Comparison of ENCODE assay signal across 20 mouse cellular contexts in the genomic region with DNA sequence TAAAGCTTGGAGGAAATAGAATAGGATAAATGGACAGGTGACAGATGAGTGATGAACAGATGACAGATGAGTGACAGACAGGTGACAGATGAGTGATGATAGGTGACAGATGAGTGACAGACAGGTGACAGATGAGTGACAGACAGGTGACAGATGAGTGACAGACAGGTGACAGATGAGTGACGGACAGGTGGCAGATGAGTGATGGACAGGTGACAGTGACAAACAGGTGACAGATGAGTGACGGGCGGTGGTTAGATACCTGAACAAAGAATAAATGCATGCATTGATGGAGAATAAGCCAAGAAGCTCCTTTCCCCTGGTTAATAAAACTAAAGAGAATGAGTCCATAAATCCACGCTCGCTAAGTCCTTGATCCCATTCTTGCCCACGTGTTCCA. TPM values are rescaled to one million over a fixed set of nuclear protein-coding genes. Genes with fewer than 3 reads are reported as not detected.
DNase-seq lines count a peak whose midpoint lies in the region; ATAC-seq and TF ChIP-seq lines count a peak whose summit lies in the region.
"Had no signal": no experiment of that assay in that cellular context is flagged by ENCODE, and none has a peak within 500 bp of the region (broad histone marks: within the 10 kb centered on the region; RNA-seq: fewer than 3 reads in every experiment).

No protein-coding gene starts in this region.

- peak; percentile 68 for DNase-seq in heart, adult 11 months
- no peak for DNase-seq in heart, adult 9 months (ENCODE audit: low spot score in 2 of 2)
- DNase-seq in midbrain, postnatal 0 days (ENCODE audit: low spot score), result no peak
- no peak for DNase-seq in midbrain, embryonic 11.5 days (ENCODE audit: low spot score, missing footprints)
- peak; percentile 23 for DNase-seq in mesoderm, embryonic 11.5 days (ENCODE audit: low read depth, low spot score)
- DNase-seq in frontal cortex, postnatal 10 days (ENCODE audit: low spot score in 2 of 2), result no peak
- DNase-seq: adrenal gland, adult 2 months; adrenal gland, adult 8-10 months; adrenal gland, postnatal 10 days; adrenal gland, postnatal 14 days; adrenal gland, postnatal 25 days; adrenal gland, postnatal 36 days; B cell, adult 2 months; cerebellum, adult 11 months; cerebellum, adult 11-12 months; cerebellum, adult 18-20 months had no signal

- H3K9me3 ChIP-seq in midbrain, postnatal 0 days (ENCODE audit: low read length), result 0 out of 2 replicates have a peak, but pooled peaks cover 4% of the 10 kb centered on the region
- H3K9me3 ChIP-seq in midbrain, embryonic 11.5 days (ENCODE audit: control insufficient read depth, low read length), result no peaks in the 10 kb centered on the region
- H3K9me3 ChIP-seq: G1E had no signal

- ATAC-seq in midbrain, postnatal 0 days (ENCODE audit: low FRiP score), result 0 out of 2 replicates have a peak, but pooled peaks have one; percentile 10
- ATAC-seq in midbrain, embryonic 11.5 days (ENCODE audit: low FRiP score), result no peak
- ATAC-seq: activated CD4-positive, CD25-positive, alpha-beta regulatory T cell, adult 4 months; CD4-positive, CD25-positive, alpha-beta regulatory T cell, adult 4 months; Patski had no signal

- no peaks in the 10 kb centered on the region for H3K36me3 ChIP-seq in midbrain, postnatal 0 days (ENCODE audit: insufficient read depth, low read length)
- no peaks in the 10 kb centered on the region for H3K36me3 ChIP-seq in midbrain, embryonic 11.5 days (ENCODE audit: control insufficient read depth, insufficient read depth, low read length)
- H3K36me3 ChIP-seq: G1E had no signal

- H3K9ac ChIP-seq in midbrain, postnatal 0 days (replicated peaks; ENCODE audit: low read length, poor library complexity, severe bottlenecking), result no peak overlapping the region
- no peak overlapping the region for H3K9ac ChIP-seq in midbrain, embryonic 11.5 days (ENCODE audit: low read length)

- no peaks in the 10 kb centered on the region for H3K4me1 ChIP-seq in midbrain, postnatal 0 days (ENCODE audit: insufficient read depth, low read length)
- no peaks in the 10 kb centered on the region for H3K4me1 ChIP-seq in midbrain, embryonic 11.5 days (ENCODE audit: control insufficient read depth, insufficient read depth, low read length)

- H3K4me2 ChIP-seq in midbrain, postnatal 0 days (ENCODE audit: low read depth, low read length, poor library complexity, severe bottlenecking), result no peak overlapping the region
- H3K4me2 ChIP-seq in midbrain, embryonic 11.5 days, result no peak overlapping the region

- H3K27ac ChIP-seq in midbrain, postnatal 0 days (ENCODE audit: low read depth, low read length), result no peak overlapping the region
- H3K27ac ChIP-seq in midbrain, embryonic 11.5 days (ENCODE audit: low read depth, low read length), result no peak overlapping the region

- TF ChIP-seq CTCF in midbrain, postnatal 0 days (IDR thresholded peaks at IDR 0.05), result no peak

- H3K4me3 ChIP-seq in midbrain, postnatal 0 days (ENCODE audit: low read depth, low read length), result no peak overlapping the region
- no peak overlapping the region for H3K4me3 ChIP-seq in midbrain, embryonic 11.5 days (ENCODE audit: low read depth, low read length)

- 94% methylated on average over 6 of the region's 6 CpGs for WGBS in midbrain, postnatal 0 days
- 93% methylated on average over 6 of the region's 6 CpGs for WGBS in midbrain, embryonic 11.5 days

- H3K27me3 ChIP-seq in midbrain, postnatal 0 days (ENCODE audit: insufficient read depth, low read length), result no peaks in the 10 kb centered on the region
- no peaks in the 10 kb centered on the region for H3K27me3 ChIP-seq in midbrain, embryonic 11.5 days (ENCODE audit: control insufficient read depth, insufficient read depth, low read length)
- H3K27me3 ChIP-seq: Patski had no signal

RNA-seq across cellular contexts. Expression of a gene that starts 30.7 kb away (rescaled TPM):
- 27.8 and 38.0 TPM in 2 replicates for total RNA-seq in midbrain, postnatal 0 days (2014; rRNA removed)
- polyA plus RNA-seq in midbrain, postnatal 0 days (2015; fragmentation: Nextera tagmentation; extraction: Ambion mirVana), result 35.5 and 36.9 TPM in 2 replicates
- polyA plus RNA-seq in midbrain, embryonic 11.5 days (2014; fragmentation: Nextera tagmentation; extraction: Ambion mirVana), result 72.9 and 75.0 TPM in 2 replicates

RNA-seq across cellular contexts. Expression of a gene that starts 47.7 kb away (rescaled TPM):
- 5.3 and 13.9 TPM in 2 replicates for total RNA-seq in midbrain, postnatal 0 days (2014; rRNA removed)
- polyA plus RNA-seq in midbrain, postnatal 0 days (2015; fragmentation: Nextera tagmentation; extraction: Ambion mirVana), result 9.9 and 11.1 TPM in 2 replicates
- polyA plus RNA-seq in midbrain, embryonic 11.5 days (2014; fragmentation: Nextera tagmentation; extraction: Ambion mirVana), result 3.0 and 3.1 TPM in 2 replicates

Comparison
In these comparisons a context has a peak if more than half of its experiments do, and no peak if none do; other contexts are left out.
1. DNase-seq: peak in heart, adult 11 months (single experiment) and mesoderm, embryonic 11.5 days (single experiment); none in heart, adult 9 months (0 of 2), midbrain, postnatal 0 days (single experiment), midbrain, embryonic 11.5 days (single experiment) and frontal cortex, postnatal 10 days (0 of 2).